Mouse (Mus musculus) embryonic fibroblast, embryonic 13.5 days (primary cell): ENCODE data around the gene 1700013F07Rik. TPM values are rescaled to one million over a fixed set of nuclear protein-coding genes. Genes with fewer than 3 reads are reported as not detected.
"Not testable (repeated sequence)": the region's sequence is repeated elsewhere in the genome, so short reads cannot be mapped to it uniquely, and the experiment has no call there.

Experiments used
- H3K27ac ChIP-seq: 2 replicates; pipeline ENCODE4 v1.5.1; 2012; ENCODE audit warnings: low read length, control low read depth, inconsistent platforms; ENCODE audit not compliant: insufficient read depth
- H3K4me1 ChIP-seq: 2 replicates; pipeline ENCODE4 v1.6.1; 2011; ENCODE audit warnings: low read length; ENCODE audit not compliant: control insufficient read depth, insufficient read depth
- H3K4me3 ChIP-seq: 2 replicates; pipeline ENCODE4 v1.5.1; 2011; ENCODE audit warnings: mild to moderate bottlenecking, control low read depth, low read length; ENCODE audit not compliant: insufficient read depth
- CTCF ChIP-seq: IDR thresholded peaks from 2 replicates; pipeline ENCODE4 v1.5.1; 2011; ENCODE audit warnings: mild to moderate bottlenecking, control low read depth, low read length, moderate library complexity, borderline replicate concordance; ENCODE audit not compliant: insufficient read depth
- POLR2A ChIP-seq: IDR thresholded peaks from 2 replicates; pipeline ENCODE4 v1.6.1; 2011; ENCODE audit warnings: low read depth, mild to moderate bottlenecking, control low read depth, low read length, moderate library complexity
- polyA plus RNA-seq: library from polyadenylated mRNA; stranded (reverse); fragments of >200 nt; gene quantifications from 2 replicates; pipeline ENCODE4 v1.2.4, GENCODE M21; 2011; ENCODE audit warnings: low read depth; ENCODE audit not compliant: missing spikeins, insufficient read length

Gene 1700013F07Rik
- polyA plus RNA-seq, result not detected in 2 replicates

GRCm38 (mm10) chr3:108533951-108534350, at the start of gene 1700013F07Rik:
1700013F07Rik (plus strand) TSS chr3:108534150.
- Histone ChIP-seq H3K27ac (no peak within 1 kb of the TSS), H3K4me3 (no peak within 1 kb of the TSS), H3K4me1 (no peaks in the 10 kb centered on the region)
- TF ChIP-seq POLR2A (no peak), CTCF (no peak)

- no peak for TF ChIP-seq CTCF
- no peak for TF ChIP-seq POLR2A
- no peak overlapping the region for H3K4me3 ChIP-seq
- no peaks in the 10 kb centered on the region for H3K4me1 ChIP-seq
- no peak overlapping the region for H3K27ac ChIP-seq
Observed at GRCm38 (mm10) chr3:108484749-108485148, 49.2 kb upstream of the 1700013F07Rik start.

- TF ChIP-seq POLR2A, result no peak
- no peak for TF ChIP-seq CTCF
- no peak overlapping the region for H3K4me3 ChIP-seq
- H3K27ac ChIP-seq, result no peak overlapping the region
- H3K4me1 ChIP-seq, result no peaks in the 10 kb centered on the region
Observed at GRCm38 (mm10) chr3:108489968-108490367, 44.0 kb upstream of the 1700013F07Rik start.

- Histone ChIP-seq H3K4me1 (no peaks in the 10 kb centered on the region), H3K27ac (no peak overlapping the region), H3K4me3 (no peak overlapping the region)
- TF ChIP-seq CTCF (no peak), POLR2A (no peak)
Observed at GRCm38 (mm10) chr3:108494861-108495474, 39.0 kb upstream of the 1700013F07Rik start.

- H3K4me1 ChIP-seq, result no peaks in the 10 kb centered on the region
- H3K27ac ChIP-seq, result no peak overlapping the region
- TF ChIP-seq CTCF, result no peak
- no peak for TF ChIP-seq POLR2A
- H3K4me3 ChIP-seq, result no peak overlapping the region
Observed at GRCm38 (mm10) chr3:108495486-108495885, 38.5 kb upstream of the 1700013F07Rik start.

- no peak overlapping the region for H3K27ac ChIP-seq
- H3K4me1 ChIP-seq, result no peaks in the 10 kb centered on the region
- TF ChIP-seq POLR2A, result no peak
- no peak for TF ChIP-seq CTCF
- H3K4me3 ChIP-seq, result no peak overlapping the region
Observed at GRCm38 (mm10) chr3:108497602-108498001, 36.3 kb upstream of the 1700013F07Rik start.

- TF ChIP-seq POLR2A (no peak), CTCF (no peak)
- H3K27ac ChIP-seq, result no peak overlapping the region
- no peaks in the 10 kb centered on the region for H3K4me1 ChIP-seq
- no peak overlapping the region for H3K4me3 ChIP-seq
Observed at GRCm38 (mm10) chr3:108499826-108500225, 34.1 kb upstream of the 1700013F07Rik start.

- H3K27ac ChIP-seq, H3K4me3 ChIP-seq, H3K4me1 ChIP-seq: not testable (repeated sequence)
Observed at GRCm38 (mm10) chr3:108501411-108501810, 32.5 kb upstream of the 1700013F07Rik start.

GRCm38 (mm10) chr3:108503908-108504307, 30.0 kb upstream of the 1700013F07Rik start:
- no peak for TF ChIP-seq POLR2A
- TF ChIP-seq CTCF, result no peak
- Histone ChIP-seq H3K27ac (no peak overlapping the region), H3K4me1 (no peaks in the 10 kb centered on the region), H3K4me3 (no peak overlapping the region)

- TF ChIP-seq POLR2A (no peak), CTCF (no peak)
- H3K4me3 ChIP-seq, result no peak overlapping the region
- H3K4me1 ChIP-seq, result no peaks in the 10 kb centered on the region
- H3K27ac ChIP-seq, result no peak overlapping the region
Observed at GRCm38 (mm10) chr3:108508745-108509474, 25.0 kb upstream of the 1700013F07Rik start.
